Mouse (Mus musculus) cortical plate, adult 2 months (tissue): ENCODE data around the gene Olfr599. TPM values are rescaled to one million over a fixed set of nuclear protein-coding genes. Genes with fewer than 3 reads are reported as not detected.
"Not testable (repeated sequence)": the region's sequence is repeated elsewhere in the genome, so short reads cannot be mapped to it uniquely, and the experiment has no call there.

Experiments
- H3K27ac ChIP-seq: fragments of 200-500 bp; 2 replicates; pipeline ENCODE4 v1.5.1; 2012; ENCODE audit warnings: low read length, control low read depth, inconsistent platforms; ENCODE audit not compliant: insufficient read depth
- H3K4me1 ChIP-seq: fragments of 200-500 bp; 2 replicates; pipeline ENCODE4 v1.6.1; 2011; ENCODE audit warnings: low read length; ENCODE audit not compliant: control insufficient read depth, insufficient read depth
- H3K4me3 ChIP-seq: fragments of 200-500 bp; 2 replicates; pipeline ENCODE4 v1.5.1; 2011; ENCODE audit warnings: mild to moderate bottlenecking, low read length, control low read depth; ENCODE audit not compliant: insufficient read depth
- CTCF ChIP-seq: fragments of 200-500 bp; IDR thresholded peaks from 2 replicates; pipeline ENCODE4 v1.5.1; 2011; ENCODE audit warnings: mild to moderate bottlenecking, control low read depth, low read length; ENCODE audit not compliant: insufficient read depth; ENCODE audit errors: extremely low read depth
- POLR2A ChIP-seq: fragments of 200-500 bp; IDR thresholded peaks from 2 replicates; pipeline ENCODE4 v1.6.1; 2011; ENCODE audit warnings: mild to moderate bottlenecking, low read length, control low read depth; ENCODE audit not compliant: insufficient read depth; ENCODE audit errors: extremely low read depth
- polyA plus RNA-seq: library from polyadenylated mRNA; depleted of rRNA; stranded (reverse); fragments of >200 nt; gene quantifications from 2 replicates; pipeline ENCODE4 v1.2.3, GENCODE M21; 2012; rRNA removed

Gene Olfr599
- not detected in 2 replicates for polyA plus RNA-seq

DNA sequence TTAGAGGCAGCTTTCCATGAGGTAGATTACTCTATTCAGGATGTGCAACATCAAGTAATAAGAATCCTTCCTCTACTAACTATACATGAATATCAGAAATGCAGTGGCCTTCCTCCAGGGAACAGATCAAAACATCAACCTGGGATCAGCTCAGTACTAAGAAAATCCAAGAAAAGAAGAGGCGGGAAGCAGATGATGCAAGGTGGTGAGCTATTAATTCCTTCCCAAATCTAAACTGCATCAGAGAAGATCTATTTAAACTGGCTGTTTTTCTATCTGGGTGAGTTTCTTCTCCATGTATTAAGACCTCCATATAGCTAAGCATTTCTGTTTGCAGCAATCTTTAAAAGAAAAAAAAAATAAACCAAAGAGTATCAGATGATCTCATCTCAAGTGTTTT lies at the start of gene Olfr599:
Gene Olfr599 (plus strand): TSS at position 301 of the 400 bp plus-strand sequence.
- no peak for TF ChIP-seq POLR2A
- TF ChIP-seq CTCF = no peak
- H3K27ac ChIP-seq = no peak within 1 kb of the TSS
- H3K4me1 ChIP-seq = no peaks in the 10 kb centered on the region
- H3K4me3 ChIP-seq = no peak within 1 kb of the TSS

DNA sequence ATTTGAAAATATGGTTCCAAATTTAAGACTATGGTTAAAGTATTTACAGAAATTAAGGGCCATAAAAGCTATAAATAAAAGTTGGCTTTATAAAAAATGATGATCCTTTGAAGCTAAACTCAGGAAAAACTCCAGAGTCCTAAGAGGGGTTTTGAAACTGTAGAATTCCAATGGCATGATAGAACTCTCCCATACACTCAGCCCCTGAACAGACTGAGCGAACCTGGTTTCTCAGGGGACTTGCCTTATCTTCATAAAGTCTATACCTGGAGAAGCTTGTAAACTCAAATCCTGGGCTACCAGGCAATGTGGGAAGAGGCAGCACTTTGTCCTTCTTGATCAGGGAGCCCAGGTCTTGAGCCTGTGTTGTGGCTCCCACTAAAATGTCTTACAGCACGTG lies 30.4 kb upstream of the Olfr599 start, which contains the start of gene Olfr596:
Gene Olfr596 (plus strand): TSS at position 301 of the 400 bp plus-strand sequence.
- H3K27ac ChIP-seq, H3K4me3 ChIP-seq, H3K4me1 ChIP-seq: not testable (repeated sequence)

GRCm38 (mm10) chr7:103316015-103316414 lies 19.7 kb upstream of the Olfr599 start, which contains the start of gene Olfr597:
Gene Olfr597, plus strand, starts transcription at chr7:103316315.
- not testable (repeated sequence) for H3K4me3 ChIP-seq, H3K4me1 ChIP-seq, H3K27ac ChIP-seq

DNA sequence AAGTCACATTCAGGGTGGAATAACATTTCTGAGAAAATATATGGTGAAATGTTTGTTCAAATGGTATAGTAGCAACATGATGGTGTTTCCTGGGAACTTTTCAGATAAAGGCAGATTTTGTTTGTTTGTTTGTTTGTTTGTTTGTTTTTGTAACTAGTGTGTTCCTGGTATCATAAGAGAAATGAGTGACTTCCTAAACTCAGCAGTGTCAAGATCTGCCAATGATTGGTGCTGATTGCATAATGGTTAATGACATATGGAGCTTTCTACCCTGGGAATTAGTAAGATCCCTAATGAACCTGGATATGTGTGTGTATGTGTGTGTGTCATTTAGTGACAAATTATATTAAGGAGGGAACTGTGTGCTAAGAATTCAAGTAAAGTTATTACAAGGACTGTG lies 12.4 kb upstream of the Olfr599 start, which contains the start of gene Olfr598:
Gene Olfr598 (plus strand): TSS at position 301 of the 400 bp plus-strand sequence.
- H3K4me1 ChIP-seq = no peaks in the 10 kb centered on the region
- no peak for TF ChIP-seq CTCF
- no peak for TF ChIP-seq POLR2A
- H3K27ac ChIP-seq = no peak within 1 kb of the TSS
- no peak within 1 kb of the TSS for H3K4me3 ChIP-seq

- TF ChIP-seq POLR2A = no peak
- no peak for TF ChIP-seq CTCF
- Histone ChIP-seq H3K4me3 (no peak within 1 kb of the TSS), H3K4me1 (no peaks in the 10 kb centered on the region), H3K27ac (no peak within 1 kb of the TSS)
Measured at GRCm38 (mm10) chr7:103349569-103349968, 13.9 kb downstream of the Olfr599 start, which contains the start of gene Olfr600. Gene Olfr600, minus strand, starts transcription at chr7:103349669.

- no peak for TF ChIP-seq CTCF
- no peak for TF ChIP-seq POLR2A
- H3K4me3 ChIP-seq = no peak within 1 kb of the TSS
- no peaks in the 10 kb centered on the region for H3K4me1 ChIP-seq
- H3K27ac ChIP-seq = no peak within 1 kb of the TSS
Measured at GRCm38 (mm10) chr7:103362555-103362954, 26.8 kb downstream of the Olfr599 start, which contains the start of gene Olfr601. Gene Olfr601, minus strand, starts transcription at chr7:103362655.

DNA sequence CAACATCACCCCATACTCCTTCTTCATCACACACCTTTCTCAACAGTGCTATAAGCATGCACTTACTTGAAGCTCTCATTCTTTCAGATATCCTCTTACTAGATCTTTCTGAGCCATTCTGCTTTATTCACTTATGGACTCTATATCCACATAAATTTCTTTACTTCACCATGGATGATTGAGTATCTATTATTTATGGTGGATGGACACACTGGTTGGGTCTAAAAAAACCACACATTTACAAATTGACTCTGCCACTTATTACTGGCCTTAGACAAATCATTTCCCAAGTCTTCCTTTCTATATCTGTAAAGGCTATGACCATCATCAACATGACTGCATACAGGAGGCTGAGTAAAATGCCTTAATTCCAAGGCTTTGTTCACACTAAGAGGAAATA lies 50.4 kb downstream of the Olfr599 start, which contains the start of gene Olfr603:
Gene Olfr603 (minus strand): TSS at position 101 of the 400 bp plus-strand sequence.
- no peak for TF ChIP-seq CTCF
- TF ChIP-seq POLR2A = no peak
- no peak within 1 kb of the TSS for H3K4me3 ChIP-seq
- H3K4me1 ChIP-seq = no peaks in the 10 kb centered on the region
- H3K27ac ChIP-seq = no peak within 1 kb of the TSS

Other genes starting within 250 kb of the Olfr599 start
- not detected in 2 replicates for gene Olfr585, start 238.2 kb upstream of the Olfr599 start, polyA plus RNA-seq
- not detected in 2 replicates for gene Olfr586, start 210.3 kb upstream of the Olfr599 start, polyA plus RNA-seq
- not detected in 2 replicates for gene Olfr588-ps1, start 195.0 kb upstream of the Olfr599 start, polyA plus RNA-seq
- gene Olfr589, start 179.6 kb upstream of the Olfr599 start, polyA plus RNA-seq = not detected in 2 replicates
- not detected in 2 replicates for gene Olfr591, start 157.6 kb upstream of the Olfr599 start, polyA plus RNA-seq
- not detected in 2 replicates for gene Olfr592, start 151.1 kb upstream of the Olfr599 start, polyA plus RNA-seq
- not detected in 2 replicates for gene Olfr593, start 124.1 kb upstream of the Olfr599 start, polyA plus RNA-seq
- gene Olfr594, start 118.9 kb upstream of the Olfr599 start, polyA plus RNA-seq = not detected in 2 replicates
- not detected in 2 replicates for gene Usp17ld, start 83.4 kb upstream of the Olfr599 start, polyA plus RNA-seq
- not detected in 2 replicates for gene Olfr596, start 30.3 kb upstream of the Olfr599 start, polyA plus RNA-seq
- not detected in 2 replicates for gene Olfr597, start 19.6 kb upstream of the Olfr599 start, polyA plus RNA-seq
- gene Olfr598, start 12.3 kb upstream of the Olfr599 start, polyA plus RNA-seq = not detected in 2 replicates
- gene Olfr600, start 13.8 kb downstream of the Olfr599 start, polyA plus RNA-seq = not detected in 2 replicates
- gene Olfr601, start 26.7 kb downstream of the Olfr599 start, polyA plus RNA-seq = not detected in 2 replicates
- not detected in 2 replicates for gene Olfr603, start 50.3 kb downstream of the Olfr599 start, polyA plus RNA-seq
- gene Usp17lc, start 79.2 kb downstream of the Olfr599 start, polyA plus RNA-seq = not detected in 2 replicates
- gene Olfr605, start 109.5 kb downstream of the Olfr599 start, polyA plus RNA-seq = not detected in 2 replicates
- not detected in 2 replicates for gene Olfr606, start 113.1 kb downstream of the Olfr599 start, polyA plus RNA-seq
- not detected in 2 replicates for gene Olfr607, start 128.2 kb downstream of the Olfr599 start, polyA plus RNA-seq
- not detected in 2 replicates for gene Olfr608, start 134.0 kb downstream of the Olfr599 start, polyA plus RNA-seq
- gene Olfr609, start 162.1 kb downstream of the Olfr599 start, polyA plus RNA-seq = not detected in 2 replicates
- not detected in 2 replicates for gene Olfr610, start 176.2 kb downstream of the Olfr599 start, polyA plus RNA-seq
- not detected in 2 replicates for gene Olfr611, start 184.9 kb downstream of the Olfr599 start, polyA plus RNA-seq
- not detected in 2 replicates for gene Olfr612, start 206.8 kb downstream of the Olfr599 start, polyA plus RNA-seq
- gene Olfr613, start 212.2 kb downstream of the Olfr599 start, polyA plus RNA-seq = not detected in 2 replicates
- not detected in 2 replicates for gene Olfr615, start 220.2 kb downstream of the Olfr599 start, polyA plus RNA-seq
- not detected in 2 replicates for gene Olfr616, start 233.2 kb downstream of the Olfr599 start, polyA plus RNA-seq
- gene Olfr617, start 237.1 kb downstream of the Olfr599 start, polyA plus RNA-seq = not detected in 2 replicates